Mouse (Mus musculus) cerebellum, postnatal 10 days (tissue): ENCODE measurements around the gene Spred1.

Source experiments
- DNase-seq, 2 experiments: peaks; one replicate each; pipeline ENCODE4 v3.0.0; 2021; ENCODE audit warnings: mixed read lengths in 2 of 2

The Spred1 gene

GRCm38 (mm10) chr2:117194309-117194708 lies 73.1 kb downstream of the Spred1 start:
- no peak for DNase-seq

- DNase-seq = no peak
Measured at GRCm38 (mm10) chr2:117195151-117195550, 74.0 kb downstream of the Spred1 start.

GRCm38 (mm10) chr2:117195578-117195977 lies 74.4 kb downstream of the Spred1 start:
- DNase-seq = no peak

GRCm38 (mm10) chr2:117200869-117201338 lies 79.7 kb downstream of the Spred1 start:
- DNase-seq = no peak

- no peak for DNase-seq
Measured at GRCm38 (mm10) chr2:117203350-117203749, 82.2 kb downstream of the Spred1 start.

GRCm38 (mm10) chr2:117204534-117204933 lies 83.4 kb downstream of the Spred1 start:
- no peak for DNase-seq

- no peak for DNase-seq
Measured at GRCm38 (mm10) chr2:117205066-117205465, 83.9 kb downstream of the Spred1 start.

- DNase-seq = peak in 1 of 2 experiments; percentile 18
Measured at GRCm38 (mm10) chr2:117210416-117211085, 89.4 kb downstream of the Spred1 start.

- no peak for DNase-seq
Measured at GRCm38 (mm10) chr2:117216152-117216551, 95.0 kb downstream of the Spred1 start.

- DNase-seq = no peak
Measured at GRCm38 (mm10) chr2:117217695-117218216, 96.6 kb downstream of the Spred1 start.

- DNase-seq = no peak
Measured at GRCm38 (mm10) chr2:117219536-117219935, 98.4 kb downstream of the Spred1 start.

GRCm38 (mm10) chr2:117222651-117223050 lies 101.5 kb downstream of the Spred1 start:
- DNase-seq = no peak

- no peak for DNase-seq
Measured at GRCm38 (mm10) chr2:117228601-117229125, 107.5 kb downstream of the Spred1 start.

GRCm38 (mm10) chr2:117230261-117230660 lies 109.1 kb downstream of the Spred1 start:
- no peak for DNase-seq

- DNase-seq = peak; percentile 93 to 95
Measured at GRCm38 (mm10) chr2:117231257-117231656, 110.1 kb downstream of the Spred1 start.
